Mouse (Mus musculus): ENCODE measurements around the gene Rfxap. TPM values are rescaled to one million over a fixed set of nuclear protein-coding genes. Genes with fewer than 3 reads are reported as not detected.
A peak's percentile ranks its signal among the peaks of the same experiment; 100 is the strongest.

The Rfxap gene
- polyA plus RNA-seq, 1 experiment from 2014 or later = 40.7 TPM

DNA sequence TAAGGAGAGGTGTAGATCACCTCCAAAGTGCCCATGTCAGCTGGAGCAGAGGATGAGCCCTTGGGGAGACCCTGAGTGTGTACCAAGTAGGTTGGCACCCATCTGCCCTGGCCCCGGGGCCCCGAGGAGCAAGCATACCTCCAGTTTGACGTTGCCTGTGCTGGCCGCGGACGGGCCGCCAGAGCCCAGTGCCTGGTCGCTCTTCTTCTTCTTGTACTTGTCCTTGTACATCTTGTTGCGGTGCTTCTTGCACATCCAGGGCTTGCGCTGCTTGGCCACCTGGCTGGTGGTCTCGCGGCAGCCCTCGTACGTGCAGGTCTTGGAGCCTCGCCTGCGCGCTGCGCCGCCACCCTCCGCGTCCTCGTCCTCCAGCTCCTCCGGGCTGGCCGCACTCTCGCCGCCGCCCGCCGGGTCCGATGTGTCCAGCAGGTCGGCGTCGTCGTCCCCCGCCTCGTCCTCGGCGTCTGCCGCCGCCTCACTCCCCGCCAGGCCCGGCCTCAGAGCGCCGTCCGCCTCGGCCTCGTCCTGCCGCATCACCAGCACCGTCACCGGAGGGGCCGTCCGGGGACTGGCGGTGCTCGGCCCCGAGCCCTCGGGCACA is 430 bp downstream of the Rfxap start:
- Histone ChIP-seq H3K27ac (ENCODE audit: low read depth, low read length) (peak overlapping the region; percentile 95), H3K4me2 (ENCODE audit: low read length) (peak overlapping the region; percentile 93), H3K4me1 (ENCODE audit: control insufficient read depth, insufficient read depth, low read length) (peaks cover 15% of the 10 kb centered on the region), H3K9ac (ENCODE audit: low read length) (peak overlapping the region; percentile 96), H3K36me3 (ENCODE audit: control insufficient read depth, insufficient read depth, low read length) (peaks cover 28% of the 10 kb centered on the region), H3K9me3 (replicated peaks; ENCODE audit: control insufficient read depth, low read length) (no peaks in the 10 kb centered on the region), H3K4me3 (ENCODE audit: low read depth, low read length) (peak overlapping the region; percentile 80), H3K27me3 (replicated peaks; ENCODE audit: control insufficient read depth, insufficient read depth, low read length) (no peaks in the 10 kb centered on the region)
- peak; percentile 81; the same call in 1 of the 2 replicates for ATAC-seq
- peak; percentile 55 for DNase-seq (ENCODE audit: low spot score)
- 0% methylated on average over 51 of the region's 56 CpGs for WGBS

DNA sequence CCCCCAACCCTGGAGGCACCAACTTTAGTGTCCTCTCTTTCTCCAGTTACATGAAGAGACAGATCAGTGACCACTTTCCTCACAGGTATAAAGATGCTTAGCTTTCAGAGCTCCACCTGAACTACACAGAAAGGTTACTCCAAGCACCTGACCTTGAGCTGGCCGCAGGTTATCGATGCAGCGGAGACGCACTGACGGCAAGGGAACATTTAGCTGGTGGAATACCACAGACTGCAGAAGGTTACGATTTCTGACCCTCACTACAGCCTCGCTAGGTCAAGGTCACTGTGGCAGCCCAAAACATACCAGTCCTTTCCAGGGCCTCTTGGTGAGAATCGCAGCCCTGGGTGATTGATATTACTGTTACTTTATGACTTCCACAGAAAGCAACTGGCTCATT is 3.9 kb downstream of the Rfxap start:
- Histone ChIP-seq H3K27ac (ENCODE audit: low read depth, low read length) (no peak overlapping the region), H3K36me3 (ENCODE audit: control insufficient read depth, insufficient read depth, low read length) (peaks cover 28% of the 10 kb centered on the region), H3K4me3 (ENCODE audit: low read depth, low read length) (no peak overlapping the region), H3K9ac (ENCODE audit: low read length) (no peak overlapping the region), H3K4me2 (ENCODE audit: low read length) (no peak overlapping the region), H3K4me1 (ENCODE audit: control insufficient read depth, insufficient read depth, low read length) (peaks cover 15% of the 10 kb centered on the region), H3K9me3 (replicated peaks; ENCODE audit: control insufficient read depth, low read length) (no peaks in the 10 kb centered on the region), H3K27me3 (replicated peaks; ENCODE audit: control insufficient read depth, insufficient read depth, low read length) (no peaks in the 10 kb centered on the region)
- ATAC-seq (no peak), DNase-seq (ENCODE audit: low spot score) (no peak)
- WGBS = 97% methylated on average over 8 of the region's 8 CpGs

DNA sequence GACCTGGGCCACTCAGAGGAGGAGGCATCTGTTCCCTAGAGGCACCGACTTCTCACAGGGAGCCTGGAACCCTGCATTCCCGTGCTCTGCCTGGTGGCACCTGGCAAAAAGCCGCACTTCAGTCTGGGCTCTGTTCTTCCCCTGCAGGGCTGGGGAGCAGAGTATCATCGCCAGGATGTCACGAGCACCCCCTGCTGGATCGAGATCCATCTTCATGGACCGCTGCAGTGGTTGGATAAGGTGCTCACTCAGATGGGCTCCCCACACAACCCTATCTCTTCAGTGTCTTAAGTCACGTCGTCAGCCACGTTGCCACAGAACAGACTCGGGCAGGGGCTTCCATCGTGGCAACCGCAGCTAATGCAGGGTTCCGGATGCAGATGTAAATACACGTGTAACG is 10.4 kb downstream of the Rfxap start:
- Histone ChIP-seq H3K4me1 (ENCODE audit: control insufficient read depth, insufficient read depth, low read length) (no peaks in the 10 kb centered on the region), H3K36me3 (ENCODE audit: control insufficient read depth, insufficient read depth, low read length) (no peaks in the 10 kb centered on the region), H3K9ac (ENCODE audit: low read length) (no peak overlapping the region), H3K4me2 (ENCODE audit: low read length) (no peak overlapping the region), H3K27ac (ENCODE audit: low read depth, low read length) (no peak overlapping the region), H3K27me3 (replicated peaks; ENCODE audit: control insufficient read depth, insufficient read depth, low read length) (no peaks in the 10 kb centered on the region), H3K9me3 (replicated peaks; ENCODE audit: control insufficient read depth, low read length) (peaks cover 4% of the 10 kb centered on the region; the same call in 1 of the 2 replicates), H3K4me3 (ENCODE audit: low read depth, low read length) (no peak overlapping the region)
- 43% methylated on average over 16 of the region's 16 CpGs for WGBS
- peak; percentile 59 for DNase-seq (ENCODE audit: low spot score)
- peak; percentile 73 for ATAC-seq

DNA sequence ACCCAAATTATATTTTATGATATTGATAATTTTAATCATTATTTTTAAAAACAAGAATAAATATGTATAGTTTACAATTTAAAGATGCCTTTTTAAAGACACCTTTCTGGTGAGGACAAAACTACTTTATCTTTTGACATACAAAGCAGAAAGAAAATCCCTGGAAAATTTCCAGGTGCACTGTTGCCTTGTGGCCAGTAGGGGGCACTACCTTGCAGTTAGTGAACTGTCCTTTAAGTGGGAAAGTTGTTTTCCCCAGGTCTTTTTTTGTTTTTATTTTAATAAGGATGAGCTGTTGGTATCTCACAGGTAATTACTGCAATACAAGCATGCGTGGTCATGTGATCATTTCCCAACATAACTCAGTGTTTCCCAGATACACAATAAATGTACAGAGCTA is 11.8 kb downstream of the Rfxap start:
- ATAC-seq (no peak), DNase-seq (ENCODE audit: low spot score) (peak; percentile 17)
- Histone ChIP-seq H3K27me3 (replicated peaks; ENCODE audit: control insufficient read depth, insufficient read depth, low read length) (no peaks in the 10 kb centered on the region), H3K27ac (ENCODE audit: low read depth, low read length) (no peak overlapping the region), H3K36me3 (ENCODE audit: control insufficient read depth, insufficient read depth, low read length) (no peaks in the 10 kb centered on the region), H3K4me1 (ENCODE audit: control insufficient read depth, insufficient read depth, low read length) (no peaks in the 10 kb centered on the region), H3K9me3 (replicated peaks; ENCODE audit: control insufficient read depth, low read length) (peaks cover 4% of the 10 kb centered on the region; the same call in 1 of the 2 replicates), H3K4me2 (ENCODE audit: low read length) (no peak overlapping the region), H3K4me3 (ENCODE audit: low read depth, low read length) (no peak overlapping the region), H3K9ac (ENCODE audit: low read length) (no peak overlapping the region)
- 96% methylated on average over 1 of the region's 1 CpGs for WGBS

DNA sequence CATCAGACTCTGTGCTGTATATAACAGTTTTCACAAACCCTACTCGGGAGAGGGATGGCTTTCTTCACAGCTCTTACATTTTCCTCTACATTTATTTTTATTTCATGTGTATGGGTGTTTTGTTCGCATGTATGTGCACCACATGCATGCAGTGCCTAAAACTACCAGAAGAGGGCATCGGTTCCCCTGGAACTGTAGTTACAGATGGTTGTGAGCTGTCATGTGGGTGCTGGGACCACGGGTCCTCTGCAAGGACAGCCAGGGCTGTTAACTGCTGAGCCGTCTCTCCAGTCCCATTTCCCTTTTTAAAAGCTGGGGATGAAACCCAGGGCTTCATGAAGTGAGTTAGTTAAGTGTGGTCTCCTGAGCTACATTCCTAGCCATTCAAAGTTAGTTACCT is 12.2 kb downstream of the Rfxap start:
- Histone ChIP-seq H3K4me3 (ENCODE audit: low read depth, low read length) (no peak overlapping the region), H3K36me3 (ENCODE audit: control insufficient read depth, insufficient read depth, low read length) (no peaks in the 10 kb centered on the region), H3K4me2 (ENCODE audit: low read length) (no peak overlapping the region), H3K27me3 (replicated peaks; ENCODE audit: control insufficient read depth, insufficient read depth, low read length) (no peaks in the 10 kb centered on the region), H3K4me1 (ENCODE audit: control insufficient read depth, insufficient read depth, low read length) (no peaks in the 10 kb centered on the region), H3K9ac (ENCODE audit: low read length) (no peak overlapping the region), H3K27ac (ENCODE audit: low read depth, low read length) (no peak overlapping the region), H3K9me3 (replicated peaks; ENCODE audit: control insufficient read depth, low read length) (peaks cover 4% of the 10 kb centered on the region; the same call in 1 of the 2 replicates)
- ATAC-seq (no peak), DNase-seq (ENCODE audit: low spot score) (no peak)
- WGBS = 97% methylated on average over 5 of the region's 5 CpGs

DNA sequence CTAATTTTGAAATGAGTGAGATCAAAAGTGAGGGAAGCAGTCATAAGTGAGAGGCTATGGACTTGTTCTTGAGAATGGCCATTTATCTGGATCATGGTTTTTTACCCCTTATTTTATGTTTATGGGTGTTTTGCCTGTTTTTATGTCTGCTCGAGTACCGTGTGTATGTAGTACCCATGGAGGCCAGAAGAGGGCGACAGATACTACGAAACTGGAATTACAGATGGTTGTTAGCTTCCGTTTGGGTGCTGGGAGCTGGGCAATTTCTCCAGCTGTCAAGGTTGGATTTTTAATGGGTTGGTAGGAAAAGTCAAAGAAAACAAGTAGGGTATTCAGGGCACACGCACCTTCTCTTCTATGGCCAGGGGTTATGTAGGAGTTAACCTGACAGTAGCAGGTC is 13.8 kb downstream of the Rfxap start:
- no peak overlapping the region for H3K4me3 ChIP-seq (ENCODE audit: low read depth, low read length)
- H3K27ac ChIP-seq (ENCODE audit: low read depth, low read length) = no peak overlapping the region
- DNase-seq (ENCODE audit: low spot score) (no peak), ATAC-seq (no peak)
- no peaks in the 10 kb centered on the region for H3K27me3 ChIP-seq (replicated peaks; ENCODE audit: control insufficient read depth, insufficient read depth, low read length)
- no peak overlapping the region for H3K9ac ChIP-seq (ENCODE audit: low read length)
- H3K4me1 ChIP-seq (ENCODE audit: control insufficient read depth, insufficient read depth, low read length) = no peaks in the 10 kb centered on the region
- H3K9me3 ChIP-seq (replicated peaks; ENCODE audit: control insufficient read depth, low read length) = peaks cover 4% of the 10 kb centered on the region; the same call in 1 of the 2 replicates
- no peak overlapping the region for H3K4me2 ChIP-seq (ENCODE audit: low read length)
- H3K36me3 ChIP-seq (ENCODE audit: control insufficient read depth, insufficient read depth, low read length) = no peaks in the 10 kb centered on the region
- whole genome bisulfite sequencing = 83% methylated on average over 6 of the region's 6 CpGs

DNA sequence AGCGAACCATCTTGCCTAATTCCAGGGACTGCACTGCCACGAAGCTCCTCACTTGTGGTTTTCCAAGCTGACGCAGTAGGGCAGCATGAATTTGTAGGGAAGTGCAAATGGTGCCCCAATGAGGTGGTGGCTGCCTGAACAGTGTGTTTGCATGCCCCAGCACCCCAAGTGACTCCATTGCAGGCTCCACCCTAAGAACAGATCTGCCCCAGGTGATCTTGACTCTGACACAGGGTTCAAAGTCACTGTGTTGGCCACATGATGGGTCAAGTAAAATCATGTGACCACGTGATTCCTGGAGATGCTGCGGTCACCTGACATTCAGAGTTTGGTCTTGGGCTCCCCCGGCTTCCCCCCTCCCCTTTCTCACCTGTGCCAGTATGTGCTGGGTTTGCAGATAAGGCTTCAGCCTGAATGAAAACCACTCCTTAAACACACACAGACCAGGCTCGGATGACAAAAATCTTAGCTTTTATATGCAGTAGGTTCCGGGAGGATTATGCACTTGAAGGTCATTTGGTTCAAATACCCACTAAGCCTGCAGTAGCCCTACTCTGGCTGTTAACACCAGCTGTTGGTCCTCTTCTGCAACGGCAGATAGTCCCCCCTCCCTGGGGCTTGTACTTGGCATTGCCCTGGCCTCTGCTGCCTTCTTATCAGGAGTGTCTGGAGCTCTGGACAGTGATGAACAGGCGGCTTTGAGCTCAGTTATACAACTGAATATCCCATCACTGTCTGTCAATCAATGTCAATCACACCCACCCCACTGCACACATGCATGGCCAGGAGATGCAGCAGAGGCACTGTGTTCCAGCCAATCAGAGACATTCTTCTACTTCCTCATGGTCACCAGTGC is 15.5 kb downstream of the Rfxap start:
- DNase-seq (ENCODE audit: low spot score) = no peak
- WGBS = 80% methylated on average over 10 of the region's 10 CpGs

DNA sequence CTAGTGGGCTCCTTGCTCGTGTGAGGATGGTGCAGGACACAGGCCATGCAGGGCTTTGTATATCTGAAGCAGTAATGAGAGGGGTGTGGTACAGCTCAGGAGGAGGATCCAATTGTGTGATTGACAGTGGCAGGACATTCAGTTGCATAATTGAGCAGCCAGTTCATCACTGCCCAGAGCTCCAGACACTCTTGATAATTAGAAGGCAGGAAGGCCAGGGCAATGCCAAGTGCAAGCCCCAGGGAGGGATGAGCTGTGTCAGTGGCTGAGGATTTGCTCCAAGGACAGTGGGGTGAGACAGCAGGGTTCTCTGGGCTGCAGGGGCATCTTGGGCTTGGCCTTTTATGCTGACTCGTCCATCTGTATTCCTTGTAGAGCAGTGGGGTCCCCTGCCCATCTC is 17.0 kb downstream of the Rfxap start:
- H3K4me3 ChIP-seq (ENCODE audit: low read depth, low read length) = no peak overlapping the region
- 45% methylated on average over 2 of the region's 2 CpGs for WGBS
- no peaks in the 10 kb centered on the region for H3K4me1 ChIP-seq (ENCODE audit: control insufficient read depth, insufficient read depth, low read length)
- peaks cover 4% of the 10 kb centered on the region; the same call in 1 of the 2 replicates for H3K9me3 ChIP-seq (replicated peaks; ENCODE audit: control insufficient read depth, low read length)
- no peak overlapping the region for H3K27ac ChIP-seq (ENCODE audit: low read depth, low read length)
- H3K27me3 ChIP-seq (replicated peaks; ENCODE audit: control insufficient read depth, insufficient read depth, low read length) = no peaks in the 10 kb centered on the region
- no peak overlapping the region for H3K9ac ChIP-seq (ENCODE audit: low read length)
- no peak overlapping the region for H3K4me2 ChIP-seq (ENCODE audit: low read length)
- DNase-seq (ENCODE audit: low spot score) (no peak), ATAC-seq (no peak)
- no peaks in the 10 kb centered on the region for H3K36me3 ChIP-seq (ENCODE audit: control insufficient read depth, insufficient read depth, low read length)

More for the DNA sequence above, 15.5 kb downstream of the Rfxap start:
- H3K4me1 ChIP-seq (ENCODE audit: control insufficient read depth, insufficient read depth, low read length) = no peaks in the 10 kb centered on the region
- no peaks in the 10 kb centered on the region for H3K27me3 ChIP-seq (replicated peaks; ENCODE audit: control insufficient read depth, insufficient read depth, low read length)
- no peak for ATAC-seq
- H3K4me3 ChIP-seq (ENCODE audit: low read depth, low read length) = no peak overlapping the region
- H3K36me3 ChIP-seq (ENCODE audit: control insufficient read depth, insufficient read depth, low read length) = no peaks in the 10 kb centered on the region
- peaks cover 4% of the 10 kb centered on the region; the same call in 1 of the 2 replicates for H3K9me3 ChIP-seq (replicated peaks; ENCODE audit: control insufficient read depth, low read length)
- no peak overlapping the region for H3K9ac ChIP-seq (ENCODE audit: low read length)
- no peak overlapping the region for H3K27ac ChIP-seq (ENCODE audit: low read depth, low read length)
- no peak overlapping the region for H3K4me2 ChIP-seq (ENCODE audit: low read length)

All from forebrain, embryonic 14.5 days (tissue).